Mouse (Mus musculus): ENCODE results near the gene Ide. TPM values are rescaled to one million over a fixed set of nuclear protein-coding genes. Genes with fewer than 3 reads are reported as not detected.
A peak's percentile ranks its signal among the peaks of the same experiment; 100 is the strongest.

The Ide gene
- total and polyA plus RNA-seq, 3 experiments = 32.6 to 87.5 (median 76.8) TPM

DNA sequence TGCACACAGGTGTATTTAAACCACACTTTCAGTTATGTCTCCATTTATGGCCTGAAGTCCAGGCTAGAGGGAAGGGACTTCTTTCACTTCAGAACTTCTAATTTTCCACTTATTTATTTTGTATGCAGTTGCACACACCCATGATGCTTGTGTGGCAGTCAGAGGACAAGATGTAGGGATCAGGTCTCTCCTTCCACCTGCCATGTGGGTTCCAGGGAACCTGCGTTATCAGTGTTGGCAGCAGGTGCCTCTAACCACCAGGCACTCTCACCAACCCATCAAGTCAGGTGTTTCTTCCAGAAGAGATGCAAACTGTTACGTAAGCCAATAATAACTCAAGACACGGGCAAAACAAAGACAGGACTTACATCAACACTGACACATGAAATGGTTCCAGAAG, 35.9 kb downstream of the Ide start:
- Histone ChIP-seq H3K9ac (ENCODE audit: control insufficient read depth, low read depth, low read length, poor library complexity, severe bottlenecking) (no peak overlapping the region), H3K4me1 (ENCODE audit: control insufficient read depth in 1 of 2, insufficient read depth in 2 of 2, low read length in 2 of 2) (no peaks in the 10 kb centered on the region)

GRCm38 (mm10) chr19:37291676-37292075, 46.0 kb downstream of the Ide start:
- Histone ChIP-seq H3K27me3 (ENCODE audit: control insufficient read depth in 1 of 2, insufficient read depth in 2 of 2, low read length in 2 of 2) (no peaks in the 10 kb centered on the region), H3K36me3 (ENCODE audit: control insufficient read depth in 1 of 2, insufficient read depth in 2 of 2, low read length in 2 of 2) (peaks cover 0 to 7% of the 10 kb centered on the region in 2 experiments; a peak in 2 of 4 replicates), H3K79me2 (ENCODE audit: control insufficient read depth, insufficient read depth, low read length, poor library complexity) (no peaks in the 10 kb centered on the region), H3K4me1 (ENCODE audit: control insufficient read depth in 1 of 2, insufficient read depth in 2 of 2, low read length in 2 of 2) (no peaks in the 10 kb centered on the region), H3K27ac (ENCODE audit: control insufficient read depth, low read depth, low read length) (no peak overlapping the region), H3K4me3 (ENCODE audit: control insufficient read depth in 1 of 2, insufficient read depth in 1 of 2, low read depth in 2 of 2, low read length in 2 of 2) (no peak overlapping the region), H3K9me3 (replicated peaks; ENCODE audit: insufficient read depth, low read length) (no peaks in the 10 kb centered on the region), H3K9ac (ENCODE audit: control insufficient read depth, low read depth, low read length, poor library complexity, severe bottlenecking) (no peak overlapping the region)
- DNase-seq (ENCODE audit: low read depth, low spot score) = no peak
- TF ChIP-seq MAX (IDR thresholded peaks at IDR 0.05; ENCODE audit: low read length) (no peak), E2F4 (IDR thresholded peaks at IDR 0.05; ENCODE audit: borderline replicate concordance, low read depth, low read length) (no peak), EP300 (IDR thresholded peaks at IDR 0.05; ENCODE audit: low read depth in 1 of 2, low read length in 2 of 2) (no peak), NRF1 (IDR thresholded peaks at IDR 0.05; ENCODE audit: insufficient read depth, low read depth, low read length, poor library complexity, severe bottlenecking) (no peak), UBTF (IDR thresholded peaks at IDR 0.05; ENCODE audit: borderline replicate concordance, insufficient read depth, low read depth, low read length) (no peak), GATA1 (IDR thresholded peaks at IDR 0.05; ENCODE audit: low read depth, low read length) (no peak), TAL1 (IDR thresholded peaks at IDR 0.05; ENCODE audit: low read length) (no peak), POLR2A (IDR thresholded peaks at IDR 0.05; ENCODE audit: control insufficient read depth in 1 of 2, insufficient read depth in 1 of 2, low read depth in 1 of 2, low read length in 2 of 2, poor library complexity in 1 of 2) (no peak), BHLHE40 (IDR thresholded peaks at IDR 0.05; ENCODE audit: borderline replicate concordance, low read depth, low read length) (no peak), MYB (IDR thresholded peaks at IDR 0.05; ENCODE audit: low read depth, low read length) (no peak), CTCF (IDR thresholded peaks at IDR 0.05 in 2 of 3, conservative IDR thresholded peaks at IDR 0.05 in 1 of 3; ENCODE audit: control insufficient read depth in 1 of 3, insufficient read depth in 1 of 3, low read depth in 2 of 3, low read length in 3 of 3, poor library complexity in 1 of 3, severe bottlenecking in 1 of 3) (no peak), TBP (IDR thresholded peaks at IDR 0.05; ENCODE audit: low read depth, low read length) (no peak), ZC3H11A (IDR thresholded peaks at IDR 0.05; ENCODE audit: low read depth, low read length) (no peak), KAT2A (conservative IDR thresholded peaks at IDR 0.05; ENCODE audit: low read depth, low read length) (no peak), MEF2A (IDR thresholded peaks at IDR 0.05; ENCODE audit: extremely low read depth, insufficient replicate concordance, low read depth, low read length, poor library complexity, severe bottlenecking) (no peak), POLR2AphosphoS2 (IDR thresholded peaks at IDR 0.05; ENCODE audit: low read length) (no peak)

More for the DNA sequence above, 35.9 kb downstream of the Ide start:
- DNase-seq (ENCODE audit: low read depth, low spot score) = peak; percentile 28
- Histone ChIP-seq H3K27ac (ENCODE audit: control insufficient read depth, low read depth, low read length) (no peak overlapping the region), H3K36me3 (ENCODE audit: control insufficient read depth in 1 of 2, insufficient read depth in 2 of 2, low read length in 2 of 2) (peaks cover 0 to under 1% of the 10 kb centered on the region in 2 experiments; a peak in 2 of 4 replicates), H3K27me3 (ENCODE audit: control insufficient read depth in 1 of 2, insufficient read depth in 2 of 2, low read length in 2 of 2) (no peaks in the 10 kb centered on the region), H3K9me3 (replicated peaks; ENCODE audit: insufficient read depth, low read length) (no peaks in the 10 kb centered on the region), H3K79me2 (ENCODE audit: control insufficient read depth, insufficient read depth, low read length, poor library complexity) (no peaks in the 10 kb centered on the region), H3K4me3 (ENCODE audit: control insufficient read depth in 1 of 2, insufficient read depth in 1 of 2, low read depth in 2 of 2, low read length in 2 of 2) (no peak overlapping the region)
- TF ChIP-seq TAL1 (IDR thresholded peaks at IDR 0.05; ENCODE audit: low read length) (no peak), TBP (IDR thresholded peaks at IDR 0.05; ENCODE audit: low read depth, low read length) (no peak), ZMIZ1 (IDR thresholded peaks at IDR 0.05; ENCODE audit: low read depth, low read length) (no peak), CHD1 (IDR thresholded peaks at IDR 0.05; ENCODE audit: low read depth, low read length) (no peak), UBTF (IDR thresholded peaks at IDR 0.05; ENCODE audit: borderline replicate concordance, insufficient read depth, low read depth, low read length) (no peak), HCFC1 (IDR thresholded peaks at IDR 0.05; ENCODE audit: low read depth, low read length) (no peak), MAFK (IDR thresholded peaks at IDR 0.05; ENCODE audit: borderline replicate concordance, low read depth, low read length) (no peak), ZKSCAN1 (IDR thresholded peaks at IDR 0.05; ENCODE audit: low read depth, low read length) (no peak), NRF1 (IDR thresholded peaks at IDR 0.05; ENCODE audit: insufficient read depth, low read depth, low read length, poor library complexity, severe bottlenecking) (no peak), ELF1 (IDR thresholded peaks at IDR 0.05; ENCODE audit: low read depth, low read length) (no peak), SIN3A (IDR thresholded peaks at IDR 0.05; ENCODE audit: low read length) (no peak), MEF2A (IDR thresholded peaks at IDR 0.05; ENCODE audit: extremely low read depth, insufficient replicate concordance, low read depth, low read length, poor library complexity, severe bottlenecking) (no peak), TCF12 (IDR thresholded peaks at IDR 0.05; ENCODE audit: low read depth, low read length) (no peak)
